Comparison of ENCODE assay signal across 33 mouse cellular contexts in the genomic region with DNA sequence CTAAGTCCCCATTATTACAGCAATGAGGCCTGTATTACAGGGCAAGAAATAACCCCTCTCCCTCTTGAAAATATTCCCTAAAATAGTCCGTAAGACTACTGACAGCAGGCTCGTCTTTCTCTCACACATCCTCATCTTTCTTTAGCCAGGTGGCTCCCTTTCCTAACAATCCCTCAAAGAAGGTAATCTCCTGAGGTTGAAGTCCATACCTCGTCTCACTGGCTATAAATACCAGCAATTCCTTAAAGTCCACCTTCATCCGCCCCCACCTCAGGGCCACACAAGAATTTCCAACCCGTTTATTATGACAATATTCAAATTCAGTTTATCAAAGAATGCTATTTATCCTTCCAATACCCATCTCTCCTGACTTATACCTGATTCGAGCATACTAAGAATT.
"Had no signal": no experiment of that assay in that cellular context is flagged by ENCODE, and none has a peak within 500 bp of the region (broad histone marks: within the 10 kb centered on the region; RNA-seq: fewer than 3 reads in every experiment).

No protein-coding gene starts in this region.

- H3K4me3 ChIP-seq: heart, embryonic 10.5 days; heart, embryonic 12.5 days; heart, embryonic 13.5 days; heart, embryonic 15.5 days; hindbrain, embryonic 10.5 days; hindbrain, embryonic 12.5 days; hindbrain, embryonic 13.5 days; hindbrain, embryonic 15.5 days; kidney, embryonic 15.5 days; layer of hippocampus, adult 2 months; left cerebral cortex, adult 2 months had no signal

- H3K4me2 ChIP-seq: heart, embryonic 11.5 days; heart, embryonic 12.5 days; heart, embryonic 13.5 days; heart, embryonic 15.5 days; hindbrain, embryonic 12.5 days; hindbrain, embryonic 13.5 days; hindbrain, embryonic 14.5 days; hindbrain, embryonic 15.5 days; kidney, embryonic 15.5 days had no signal

- H3K4me1 ChIP-seq: heart, embryonic 10.5 days; heart, embryonic 12.5 days; hindbrain, embryonic 10.5 days; hindbrain, embryonic 12.5 days had no signal

- ATAC-seq: hindbrain, embryonic 16.5 days; hindbrain, postnatal 0 days; inflammation-experienced regulatory T-cells, adult 6 months had no signal

- DNase-seq: heart, postnatal 10 days; heart, postnatal 14 days; heart, postnatal 36 days; heart, postnatal 4 days; kidney, adult 11 months; kidney, adult 18-20 months; kidney, adult 2 months; kidney, adult 8-10 months; kidney, adult 9 months; kidney, postnatal 10 days; kidney, postnatal 14 days; kidney, postnatal 25 days; kidney, postnatal 36 days; kidney, postnatal 4 days; layer of hippocampus, adult 9-11 months; layer of hippocampus, postnatal 36 days had no signal

- H3K36me3 ChIP-seq: heart, embryonic 15.5 days; hindbrain, embryonic 12.5 days; hindbrain, embryonic 13.5 days; hindbrain, embryonic 15.5 days had no signal

- H3K27me3 ChIP-seq: heart, embryonic 12.5 days; heart, embryonic 13.5 days; heart, embryonic 15.5 days; hindbrain, embryonic 13.5 days; hindbrain, embryonic 15.5 days had no signal

- H3K27ac ChIP-seq: heart, embryonic 10.5 days; heart, embryonic 13.5 days; heart, embryonic 15.5 days; hindbrain, embryonic 10.5 days; hindbrain, embryonic 12.5 days; hindbrain, embryonic 13.5 days; hindbrain, embryonic 14.5 days; hindbrain, embryonic 15.5 days; hindbrain, postnatal 0 days; kidney, embryonic 15.5 days; kidney, postnatal 0 days; layer of hippocampus, adult 2 months; left cerebral cortex, adult 2 months had no signal

- H3K9me3 ChIP-seq: heart, embryonic 10.5 days; heart, embryonic 12.5 days; heart, embryonic 13.5 days; heart, embryonic 15.5 days; hindbrain, embryonic 10.5 days; hindbrain, embryonic 12.5 days; hindbrain, embryonic 13.5 days; hindbrain, embryonic 15.5 days; kidney, embryonic 15.5 days had no signal

- H3K9ac ChIP-seq: heart, embryonic 12.5 days; heart, embryonic 13.5 days; heart, embryonic 15.5 days; hindbrain, embryonic 12.5 days; hindbrain, embryonic 13.5 days; hindbrain, embryonic 14.5 days; hindbrain, embryonic 15.5 days; kidney, embryonic 15.5 days had no signal
